Mouse (Mus musculus) erythroblast, embryonic 14.5 days (primary cell): ENCODE results near the gene Trpc4ap.

Source experiments
- GATA1 ChIP-seq: IDR thresholded peaks from 2 replicates; pipeline ENCODE4 v1.6.1; 2012; ENCODE audit warnings: low read length, inconsistent platforms, mixed read lengths
- TAL1 ChIP-seq: IDR thresholded peaks from 3 replicates; pipeline ENCODE4 v1.6.1; 2012; ENCODE audit warnings: low read length, inconsistent platforms, mixed read lengths

DNA sequence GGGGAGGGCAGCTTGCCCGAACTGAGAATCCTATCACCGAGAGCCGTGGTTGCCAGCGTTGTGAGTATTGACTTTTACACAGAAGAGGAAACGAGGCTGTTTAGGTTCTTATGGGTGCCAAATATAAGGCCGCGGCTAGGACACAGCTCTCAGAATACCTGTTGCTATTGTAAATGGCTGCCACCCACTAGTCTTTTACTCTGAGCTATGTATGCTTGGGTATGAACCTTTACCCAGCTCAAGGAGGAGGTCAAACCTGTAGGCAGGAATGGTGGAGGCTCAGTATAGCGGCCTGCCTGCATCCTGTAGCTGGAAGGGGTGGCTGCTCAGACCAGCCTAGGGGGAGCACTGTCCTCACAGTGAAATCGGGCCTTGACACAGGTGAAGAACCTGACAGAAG lies 64.1 kb downstream of the Trpc4ap start:
- no peak for TF ChIP-seq GATA1
- no peak for TF ChIP-seq TAL1
